Mouse (Mus musculus) liver, embryonic 12.5 days (tissue): ENCODE results near the gene Acss3. TPM values are rescaled to one million over a fixed set of nuclear protein-coding genes. Genes with fewer than 3 reads are reported as not detected.

ENCODE experiments used
- ATAC-seq: fragments of 200-750 bp; cut with Nextera tagmentation; 2 replicates; pipeline ENCODE4 v1.8.0; 2017; ENCODE audit warnings: moderate number of reproducible peaks, mild to moderate bottlenecking, moderate library complexity
- H3K27ac ChIP-seq: fragments of 300-500 bp; sonication (generic); 2 replicates; pipeline ENCODE4 v1.5.1; 2016; ENCODE audit warnings: mild to moderate bottlenecking
- H3K27me3 ChIP-seq: fragments of 300-500 bp; sonication (generic); replicated peaks from 2 replicates; pipeline ENCODE4 v1.6.1; 2016; ENCODE audit warnings: mild to moderate bottlenecking, moderate library complexity
- H3K36me3 ChIP-seq: fragments of 300-500 bp; sonication (generic); 2 replicates; pipeline ENCODE4 v1.6.1; 2016; ENCODE audit warnings: mild to moderate bottlenecking, moderate library complexity
- H3K4me1 ChIP-seq: fragments of 300-500 bp; sonication (generic); 2 replicates; pipeline ENCODE4 v1.6.1; 2016
- H3K4me2 ChIP-seq: fragments of 300-500 bp; sonication (generic); 2 replicates; pipeline ENCODE4 v1.6.1; 2016; ENCODE audit warnings: mild to moderate bottlenecking, moderate library complexity
- H3K4me3 ChIP-seq: fragments of 300-500 bp; sonication (generic); 2 replicates; pipeline ENCODE4 v1.5.1; 2016; ENCODE audit warnings: mild to moderate bottlenecking, moderate library complexity
- H3K9ac ChIP-seq: fragments of 300-500 bp; sonication (generic); 2 replicates; pipeline ENCODE4 v1.6.1; 2016; ENCODE audit warnings: mild to moderate bottlenecking, moderate library complexity
- H3K9me3 ChIP-seq: fragments of 300-500 bp; sonication (generic); replicated peaks from 2 replicates; pipeline ENCODE4 v1.6.1; 2016; ENCODE audit warnings: mild to moderate bottlenecking, moderate library complexity
- WGBS: fragments of 180-500 bp; shearing (Covaris S2); methylation state at CpG from one replicate; pipeline ENCODE4 v1.1.7; 2016; ENCODE audit not compliant: insufficient replicate concordance; 5-methylcytosine and 5-hydroxymethylcytosine counted together
- polyA plus RNA-seq: library from polyadenylated mRNA; unstranded; fragments of >200 nt; fragmentation: Nextera tagmentation; extraction: Ambion mirVana; gene quantifications from 2 replicates; pipeline ENCODE4 v1.2.1, GENCODE M21; 2016

The Acss3 gene
- 0.31 and 0.33 TPM in 2 replicates for polyA plus RNA-seq

DNA sequence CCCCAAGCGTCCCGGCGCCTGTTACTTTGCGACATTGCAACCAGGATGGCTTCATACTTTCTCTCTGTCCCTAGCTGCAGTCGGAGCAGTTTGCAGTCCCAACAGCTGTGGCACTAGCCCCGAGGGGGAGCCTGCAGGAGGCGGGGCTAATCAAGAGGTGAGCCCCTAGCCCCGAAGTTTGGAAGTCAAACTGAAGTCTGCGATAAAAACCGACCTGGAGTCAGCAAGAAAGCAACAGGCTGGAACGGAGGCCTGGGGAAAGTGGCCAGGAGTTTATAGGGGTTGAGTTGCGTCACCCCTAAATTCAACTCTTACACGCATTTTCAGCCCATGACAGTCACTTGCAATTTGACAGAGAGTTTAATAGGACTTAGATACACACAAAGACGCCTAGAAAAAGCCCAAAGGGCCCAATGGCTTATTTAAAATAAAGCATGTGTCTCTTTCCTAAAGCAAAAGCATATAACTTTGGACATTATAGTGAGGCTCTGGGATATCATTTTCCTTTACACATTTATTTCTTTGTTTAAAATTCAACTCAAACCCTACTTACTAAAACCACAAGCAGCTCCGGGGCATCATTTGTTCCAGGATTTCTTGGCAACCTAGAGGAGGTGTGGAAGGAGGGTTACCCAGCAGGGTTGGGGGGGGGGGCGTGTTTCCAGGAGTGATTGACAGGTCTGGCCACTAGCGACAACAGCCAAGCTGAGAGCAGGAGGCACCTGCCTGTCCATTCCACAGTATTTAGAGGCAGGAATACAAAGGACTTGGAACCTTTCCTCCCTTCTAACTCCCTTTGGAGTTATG lies at the start of gene Acss3:
Acss3 (minus strand) TSS at position 140 of the 807 bp plus-strand sequence.
- Histone ChIP-seq H3K4me2 (peak within 1 kb of the TSS; percentile 60), H3K27ac (no peak within 1 kb of the TSS), H3K4me1 (no peaks in the 10 kb centered on the region), H3K27me3 (no peaks in the 10 kb centered on the region), H3K9me3 (no peaks in the 10 kb centered on the region), H3K4me3 (peak within 1 kb of the TSS; percentile 43), H3K36me3 (no peaks in the 10 kb centered on the region), H3K9ac (no peak within 1 kb of the TSS; the same call in 1 of the 2 replicates)
- ATAC-seq, result peak; percentile 75
- whole genome bisulfite sequencing, result 7% methylated on average over 17 of the region's 17 CpGs

DNA sequence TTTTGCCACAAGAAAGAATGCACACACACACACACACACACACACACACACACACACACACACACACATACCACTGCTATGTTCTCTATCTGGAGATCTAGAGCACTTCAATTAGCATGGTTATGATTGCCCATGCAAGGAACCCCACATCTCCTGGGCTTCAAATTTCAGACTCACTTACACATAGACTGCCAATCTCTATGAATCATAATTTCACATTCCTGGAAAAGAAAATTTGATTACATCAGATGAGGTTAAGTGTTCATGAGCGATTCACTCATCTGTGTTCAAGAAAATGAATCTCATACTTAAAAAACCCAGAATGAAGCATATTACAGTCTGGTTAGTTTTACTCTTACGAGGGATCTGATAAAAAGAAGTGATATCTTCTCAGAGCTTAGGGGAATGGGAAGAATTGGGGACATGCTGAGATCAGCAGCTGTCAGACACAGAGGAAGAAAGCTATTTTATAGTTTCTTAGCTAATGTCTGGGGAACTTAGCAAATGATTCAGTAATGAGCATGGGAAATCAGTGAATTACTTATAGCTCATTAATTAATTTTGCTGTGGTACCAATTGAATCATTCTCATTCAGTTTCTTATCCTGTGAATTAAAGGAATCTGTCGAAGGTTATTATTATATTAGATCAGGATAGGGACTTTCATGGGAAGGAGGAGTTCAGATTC lies 48.7 kb upstream of the Acss3 start:
- H3K27me3 ChIP-seq, result no peaks in the 10 kb centered on the region
- H3K27ac ChIP-seq, result no peak overlapping the region
- H3K9ac ChIP-seq, result no peak overlapping the region
- no peak overlapping the region for H3K4me3 ChIP-seq
- no peak overlapping the region for H3K4me2 ChIP-seq
- ATAC-seq, result no peak
- H3K9me3 ChIP-seq, result no peaks in the 10 kb centered on the region
- H3K36me3 ChIP-seq, result no peaks in the 10 kb centered on the region
- no peaks in the 10 kb centered on the region for H3K4me1 ChIP-seq
- 52% methylated on average over 3 of the region's 3 CpGs for WGBS

DNA sequence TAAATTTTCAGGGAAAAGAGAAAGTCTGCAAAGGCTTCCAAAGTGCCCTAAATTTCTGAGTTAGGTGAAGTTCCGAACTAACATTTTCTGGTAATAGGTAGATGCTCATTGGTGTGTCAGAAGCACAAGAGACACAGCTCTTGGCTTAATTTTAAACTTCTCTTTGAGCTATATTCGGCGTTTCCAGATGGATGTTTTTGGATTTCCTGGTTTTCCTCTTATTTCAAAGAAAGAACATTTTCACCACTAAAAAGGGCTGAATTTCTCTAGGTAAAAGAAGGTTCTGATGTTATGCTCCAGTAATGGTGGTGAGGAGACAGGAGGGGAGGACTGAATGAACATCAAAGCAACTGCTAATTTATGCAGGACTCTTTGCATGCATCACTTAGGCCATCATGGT lies 43.0 kb upstream of the Acss3 start:
- 71% methylated on average over 3 of the region's 3 CpGs for WGBS
- Histone ChIP-seq H3K4me2 (no peak overlapping the region), H3K36me3 (no peaks in the 10 kb centered on the region), H3K4me3 (no peak overlapping the region), H3K27me3 (no peaks in the 10 kb centered on the region), H3K27ac (no peak overlapping the region), H3K9me3 (no peaks in the 10 kb centered on the region), H3K4me1 (no peaks in the 10 kb centered on the region), H3K9ac (no peak overlapping the region)
- ATAC-seq, result no peak

- Histone ChIP-seq H3K9me3 (no peaks in the 10 kb centered on the region), H3K36me3 (no peaks in the 10 kb centered on the region), H3K4me1 (no peaks in the 10 kb centered on the region), H3K4me3 (no peak overlapping the region), H3K9ac (no peak overlapping the region), H3K27ac (no peak overlapping the region), H3K4me2 (no peak overlapping the region), H3K27me3 (no peaks in the 10 kb centered on the region)
- WGBS, result 76% methylated on average over 1 of the region's 1 CpGs
- ATAC-seq, result no peak
Observed at GRCm38 (mm10) chr10:107148759-107149158, 25.3 kb upstream of the Acss3 start.

- no peak for ATAC-seq
- Histone ChIP-seq H3K9me3 (no peaks in the 10 kb centered on the region), H3K27me3 (no peaks in the 10 kb centered on the region), H3K4me2 (no peak overlapping the region), H3K9ac (no peak overlapping the region), H3K36me3 (no peaks in the 10 kb centered on the region), H3K4me1 (no peaks in the 10 kb centered on the region), H3K27ac (no peak overlapping the region), H3K4me3 (no peak overlapping the region)
- whole genome bisulfite sequencing, result 56% methylated on average over 1 of the region's 1 CpGs
Observed at GRCm38 (mm10) chr10:107144016-107144415, 20.5 kb upstream of the Acss3 start.

DNA sequence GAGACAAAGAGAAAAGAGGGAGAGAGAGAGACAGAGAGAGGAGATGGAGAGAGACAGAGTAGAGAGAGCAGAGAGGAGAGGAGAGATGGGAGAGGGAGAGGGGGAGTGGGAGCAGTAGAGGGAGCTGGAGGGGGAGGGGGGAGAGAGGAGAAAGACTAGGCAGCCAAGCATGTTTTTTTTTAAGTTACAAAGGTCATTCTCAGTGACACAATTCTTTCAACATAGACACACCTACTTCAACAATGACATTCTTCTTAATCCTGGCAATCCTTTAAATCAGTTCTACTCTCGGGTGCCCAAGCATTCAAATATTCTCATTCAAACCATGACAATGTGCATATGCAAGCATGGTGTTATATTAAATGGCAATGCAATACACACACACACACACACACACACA lies 19.4 kb upstream of the Acss3 start:
- no peaks in the 10 kb centered on the region for H3K9me3 ChIP-seq
- H3K9ac ChIP-seq, result no peak overlapping the region
- no peaks in the 10 kb centered on the region for H3K4me1 ChIP-seq
- H3K4me3 ChIP-seq, result no peak overlapping the region
- H3K27me3 ChIP-seq, result no peaks in the 10 kb centered on the region
- no peak overlapping the region for H3K4me2 ChIP-seq
- H3K27ac ChIP-seq, result no peak overlapping the region
- H3K36me3 ChIP-seq, result no peaks in the 10 kb centered on the region
- WGBS, result 71% methylated on average over 1 of the region's 1 CpGs
- no peak for ATAC-seq

DNA sequence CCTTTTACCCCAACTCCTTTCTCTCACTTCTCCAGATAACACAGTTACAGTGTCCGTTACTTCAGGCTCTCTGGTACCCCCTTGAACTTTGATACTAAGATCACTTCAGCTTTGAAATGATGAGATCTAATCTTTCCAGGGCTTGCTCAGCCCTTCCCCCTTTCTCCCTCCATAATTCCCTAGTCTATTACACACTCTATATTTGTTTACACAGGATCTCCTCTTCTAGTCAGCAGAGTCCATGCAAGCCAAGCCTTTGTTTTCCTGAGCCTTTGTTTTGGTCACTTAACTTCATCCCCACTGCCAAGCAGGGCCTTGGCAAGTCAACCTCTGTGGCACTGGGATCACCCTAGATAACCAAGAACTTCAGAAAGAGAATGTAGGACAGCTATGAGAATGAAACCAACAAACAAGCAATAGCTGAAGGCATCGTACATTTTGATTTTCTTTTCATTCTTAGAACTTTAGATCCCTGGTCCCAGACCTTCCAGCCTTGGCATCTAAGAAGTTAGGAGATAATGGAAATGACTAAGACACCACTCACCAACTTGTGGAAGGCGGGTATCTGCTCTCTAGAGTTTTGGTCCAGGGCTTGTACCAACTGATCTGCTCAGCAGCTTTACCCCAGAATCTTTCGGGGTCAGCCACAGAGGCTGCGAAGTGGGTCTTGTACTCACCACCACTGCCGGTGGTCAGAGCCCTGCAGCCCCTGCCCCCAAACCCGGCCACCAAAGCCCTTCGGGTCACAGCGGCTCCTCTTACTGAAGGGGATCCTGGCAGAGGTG lies 532 bp downstream of the Acss3 start:
- no peaks in the 10 kb centered on the region for H3K4me1 ChIP-seq
- no peaks in the 10 kb centered on the region for H3K36me3 ChIP-seq
- 14% methylated on average over 9 of the region's 9 CpGs for WGBS
- H3K4me2 ChIP-seq, result peak overlapping the region; percentile 60
- no peaks in the 10 kb centered on the region for H3K27me3 ChIP-seq
- H3K9ac ChIP-seq, result no peak overlapping the region
- no peak overlapping the region for H3K27ac ChIP-seq
- H3K4me3 ChIP-seq, result peak overlapping the region; percentile 43
- H3K9me3 ChIP-seq, result no peaks in the 10 kb centered on the region
- peak; percentile 30; the same call in 1 of the 2 replicates for ATAC-seq

DNA sequence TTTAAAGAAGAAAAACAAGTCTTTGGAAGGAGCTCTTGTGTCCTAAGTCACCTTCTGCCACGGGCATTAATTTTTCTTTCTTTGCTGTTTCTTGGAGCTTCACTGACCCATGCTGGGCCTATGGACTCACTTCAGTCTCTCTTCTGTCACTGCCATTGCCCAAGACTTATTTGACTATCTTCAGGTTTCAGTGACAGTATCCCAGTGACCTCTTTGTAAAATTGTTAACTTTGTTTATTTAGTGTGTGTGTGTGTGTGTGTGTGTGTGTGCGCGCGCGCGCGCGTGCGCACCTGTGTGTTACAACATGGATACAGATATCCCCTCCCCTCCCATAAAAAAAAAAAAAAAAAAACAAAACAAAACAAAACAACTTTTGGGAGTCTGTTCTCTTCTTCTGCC lies 2.2 kb downstream of the Acss3 start:
- H3K4me3 ChIP-seq, result no peak overlapping the region
- no peaks in the 10 kb centered on the region for H3K9me3 ChIP-seq
- H3K4me1 ChIP-seq, result no peaks in the 10 kb centered on the region
- H3K9ac ChIP-seq, result no peak overlapping the region
- no peaks in the 10 kb centered on the region for H3K36me3 ChIP-seq
- WGBS, result 91% methylated on average over 9 of the region's 9 CpGs
- no peak overlapping the region for H3K27ac ChIP-seq
- no peaks in the 10 kb centered on the region for H3K27me3 ChIP-seq
- no peak for ATAC-seq
- H3K4me2 ChIP-seq, result no peak overlapping the region

DNA sequence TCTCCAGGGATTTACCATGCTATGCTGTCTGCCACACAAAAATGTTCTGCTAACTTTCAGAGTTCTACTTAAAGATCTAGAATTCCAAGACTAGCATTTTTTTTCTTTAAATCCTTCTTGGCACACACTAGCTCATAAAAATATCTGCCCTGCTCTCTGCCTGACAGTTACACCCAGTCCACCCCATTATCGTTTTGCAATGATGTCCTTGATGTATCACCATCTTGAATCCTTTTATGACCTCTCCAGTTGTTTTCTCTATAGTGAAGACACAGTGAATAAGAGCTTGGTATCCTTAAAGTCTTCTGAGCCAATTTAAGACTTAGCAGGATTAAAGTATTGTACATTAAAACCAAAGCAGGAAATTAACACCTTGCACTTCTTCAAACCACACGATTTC lies 4.3 kb downstream of the Acss3 start:
- Histone ChIP-seq H3K4me1 (no peaks in the 10 kb centered on the region), H3K9me3 (no peaks in the 10 kb centered on the region)
- WGBS, result 74% methylated on average over 2 of the region's 2 CpGs

DNA sequence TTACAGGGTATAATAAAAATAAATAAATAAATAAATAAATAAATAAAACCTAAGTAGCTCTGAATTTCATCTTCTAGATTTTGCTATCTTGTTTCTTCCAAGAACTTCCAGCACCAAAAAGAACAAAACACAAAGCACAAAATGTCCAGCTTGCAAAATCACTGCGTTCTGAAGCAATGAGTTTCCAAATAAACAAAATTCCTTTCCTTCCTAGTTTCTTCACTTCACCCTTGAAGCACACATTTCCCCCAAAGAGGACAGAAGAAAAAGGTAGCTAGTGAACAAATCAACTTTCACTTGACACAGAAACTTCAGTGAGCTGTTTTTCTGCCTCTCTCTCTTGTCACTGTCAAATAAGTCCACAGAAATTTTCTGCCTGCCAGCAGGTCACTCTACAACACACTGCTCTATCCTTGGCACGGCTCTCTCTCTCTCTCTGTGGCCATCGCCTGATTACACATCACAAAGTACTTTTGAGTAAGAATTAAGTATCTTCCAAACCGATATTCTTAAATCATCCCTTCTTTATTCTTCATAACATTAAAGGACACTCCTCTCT lies 6.7 kb downstream of the Acss3 start:
- Histone ChIP-seq H3K36me3 (no peaks in the 10 kb centered on the region), H3K9me3 (no peaks in the 10 kb centered on the region), H3K4me2 (no peak overlapping the region), H3K4me1 (no peaks in the 10 kb centered on the region), H3K4me3 (no peak overlapping the region), H3K27ac (no peak overlapping the region), H3K9ac (no peak overlapping the region), H3K27me3 (no peaks in the 10 kb centered on the region)
- no peak for ATAC-seq
- 62% methylated on average over 4 of the region's 4 CpGs for WGBS

More for the DNA sequence above, 4.3 kb downstream of the Acss3 start:
- no peak for ATAC-seq
- Histone ChIP-seq H3K27ac (no peak overlapping the region), H3K36me3 (no peaks in the 10 kb centered on the region), H3K4me2 (no peak overlapping the region), H3K4me3 (no peak overlapping the region), H3K27me3 (no peaks in the 10 kb centered on the region), H3K9ac (no peak overlapping the region)

GRCm38 (mm10) chr10:107115930-107116642 lies 7.4 kb downstream of the Acss3 start:
- H3K9me3 ChIP-seq, result no peaks in the 10 kb centered on the region
- WGBS, result 35% methylated on average over 1 of the region's 1 CpGs

More at GRCm38 (mm10) chr10:107115930-107116642, 7.4 kb downstream of the Acss3 start:
- no peak overlapping the region for H3K9ac ChIP-seq
- no peak overlapping the region for H3K4me3 ChIP-seq
- H3K27ac ChIP-seq, result no peak overlapping the region
- no peaks in the 10 kb centered on the region for H3K4me1 ChIP-seq
- H3K36me3 ChIP-seq, result no peaks in the 10 kb centered on the region
- no peak for ATAC-seq
- H3K4me2 ChIP-seq, result no peak overlapping the region
- H3K27me3 ChIP-seq, result no peaks in the 10 kb centered on the region
